Mouse (Mus musculus) adrenal gland, postnatal 4 days (tissue): ENCODE results near the gene Rbm44. TPM values are rescaled to one million over a fixed set of nuclear protein-coding genes. Genes with fewer than 3 reads are reported as not detected.
A peak's percentile ranks its signal among the peaks of the same experiment; 100 is the strongest.

Experiments used
- DNase-seq, 2 experiments: peaks; one replicate each; pipeline ENCODE4 v3.0.0; 2021 to 2022; ENCODE audit warnings: low spot score in 2 of 2, mixed read lengths in 2 of 2
- total RNA-seq, 2 experiments: library from RNA; stranded (reverse); gene quantifications; 2 replicates each; pipeline ENCODE4 v1.2.3; 2021

The Rbm44 gene
- total RNA-seq, 2 experiments from 2014 or later: 0.11 to 1.1 TPM

- DNase-seq: peak in 1 of 2 experiments; percentile 37
These were observed 34.2 kb downstream of the Rbm44 start for GRCm38 (mm10) chr1:91179086-91179485.

- DNase-seq: peak in 1 of 2 experiments; percentile 10
These were observed 34.8 kb downstream of the Rbm44 start, which contains the start of gene Ramp1 for GRCm38 (mm10) chr1:91179533-91180173. Gene Ramp1, plus strand, starts transcription at chr1:91179822.

GRCm38 (mm10) chr1:91180174-91180565 is 35.3 kb downstream of the Rbm44 start:
- DNase-seq: no peak

GRCm38 (mm10) chr1:91180723-91181122 is 35.8 kb downstream of the Rbm44 start:
- DNase-seq: no peak

- DNase-seq: no peak
These were observed 36.4 kb downstream of the Rbm44 start for GRCm38 (mm10) chr1:91181261-91181660.

- no peak for DNase-seq
These were observed 37.0 kb downstream of the Rbm44 start for GRCm38 (mm10) chr1:91181784-91182450.

GRCm38 (mm10) chr1:91183305-91183704 is 38.4 kb downstream of the Rbm44 start:
- no peak for DNase-seq

- no peak for DNase-seq
These were observed 41.8 kb downstream of the Rbm44 start for GRCm38 (mm10) chr1:91186677-91187076.

- DNase-seq: no peak
These were observed 42.4 kb downstream of the Rbm44 start for GRCm38 (mm10) chr1:91187315-91187714.

GRCm38 (mm10) chr1:91187786-91188640 is 43.1 kb downstream of the Rbm44 start:
- no peak for DNase-seq

GRCm38 (mm10) chr1:91188851-91189460 is 44.1 kb downstream of the Rbm44 start:
- no peak for DNase-seq

GRCm38 (mm10) chr1:91192184-91192583 is 47.3 kb downstream of the Rbm44 start:
- no peak for DNase-seq

- DNase-seq: no peak
These were observed 48.4 kb downstream of the Rbm44 start for GRCm38 (mm10) chr1:91193242-91193641.

- DNase-seq: no peak
These were observed 48.8 kb downstream of the Rbm44 start for GRCm38 (mm10) chr1:91193680-91194079.

GRCm38 (mm10) chr1:91199793-91200192 is 54.9 kb downstream of the Rbm44 start:
- no peak for DNase-seq

- no peak for DNase-seq
These were observed 56.2 kb downstream of the Rbm44 start for GRCm38 (mm10) chr1:91201122-91201521.

GRCm38 (mm10) chr1:91204221-91204765 is 59.4 kb downstream of the Rbm44 start:
- no peak for DNase-seq

GRCm38 (mm10) chr1:91205651-91206050 is 60.8 kb downstream of the Rbm44 start:
- no peak for DNase-seq

- no peak for DNase-seq
These were observed 61.4 kb downstream of the Rbm44 start for GRCm38 (mm10) chr1:91206336-91206735.

GRCm38 (mm10) chr1:91206873-91207272 is 62.0 kb downstream of the Rbm44 start:
- no peak for DNase-seq
